8 mouse cellular contexts compared by ENCODE assay signal in the genomic region with DNA sequence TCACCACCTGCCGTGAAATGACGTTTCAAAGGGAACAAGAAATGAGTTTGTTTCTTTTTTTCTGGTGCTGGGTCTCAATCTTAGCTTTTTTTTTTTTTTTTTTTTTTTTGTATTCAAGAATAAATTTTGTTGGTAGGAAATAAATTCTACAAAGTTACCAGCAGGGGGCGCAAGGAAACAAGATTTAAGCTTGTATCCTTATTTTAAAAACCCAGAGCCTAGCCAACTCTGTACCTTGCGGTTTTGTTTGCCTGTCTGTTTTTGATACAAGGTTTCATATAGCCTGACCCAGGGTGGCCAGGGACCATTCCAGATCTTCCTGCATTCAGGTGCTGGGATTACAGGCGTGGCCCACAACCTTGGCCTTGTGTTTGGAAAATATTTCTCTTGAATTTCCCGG. TPM values are rescaled to one million over a fixed set of nuclear protein-coding genes. Genes with fewer than 3 reads are reported as not detected.
DNase-seq lines count a peak whose midpoint lies in the region; ATAC-seq lines count a peak whose summit lies in the region.

No protein-coding gene starts in this region.

- no peak overlapping the region for H3K27ac ChIP-seq in hindbrain, embryonic 11.5 days (ENCODE audit: low read depth, low read length)
- no peak overlapping the region for H3K27ac ChIP-seq in hindbrain, embryonic 12.5 days
- no peak overlapping the region for H3K27ac ChIP-seq in neural tube, embryonic 11.5 days (ENCODE audit: low read depth, low read length)

- H3K36me3 ChIP-seq in hindbrain, embryonic 11.5 days (ENCODE audit: control insufficient read depth, insufficient read depth, low read length), result no peaks in the 10 kb centered on the region
- no peaks in the 10 kb centered on the region for H3K36me3 ChIP-seq in hindbrain, embryonic 12.5 days
- H3K36me3 ChIP-seq in neural tube, embryonic 11.5 days (ENCODE audit: control insufficient read depth, insufficient read depth, low read length), result no peaks in the 10 kb centered on the region

- peak; percentile 87 for DNase-seq in hindbrain, embryonic 11.5 days (ENCODE audit: low spot score)
- peak; percentile 86 for DNase-seq in CD4-positive helper T cell, adult 2 months (ENCODE audit: low read depth, low spot score)
- peak; percentile 95 for DNase-seq in adipocyte (ENCODE audit: low spot score)
- DNase-seq in embryo, embryonic 11.5 days (ENCODE audit: low read depth, low spot score), result peak; percentile 76
- DNase-seq in left cerebral cortex, postnatal 25 days (ENCODE audit: low spot score in 2 of 2), result peak; percentile 59 to 76
- DNase-seq in neural tube, embryonic 11.5 days (ENCODE audit: low spot score), result peak; percentile 76
- DNase-seq in yolk sac, embryonic 10.5 days (ENCODE audit: low spot score), result peak; percentile 45

- no peak overlapping the region for H3K4me3 ChIP-seq in hindbrain, embryonic 11.5 days (ENCODE audit: low read depth, low read length)
- no peak overlapping the region for H3K4me3 ChIP-seq in hindbrain, embryonic 12.5 days
- H3K4me3 ChIP-seq in neural tube, embryonic 11.5 days (ENCODE audit: low read depth, low read length), result no peak overlapping the region

- no peaks in the 10 kb centered on the region for H3K27me3 ChIP-seq in hindbrain, embryonic 11.5 days (ENCODE audit: control insufficient read depth, insufficient read depth, low read length)
- H3K27me3 ChIP-seq in hindbrain, embryonic 12.5 days, result no peaks in the 10 kb centered on the region
- no peaks in the 10 kb centered on the region for H3K27me3 ChIP-seq in neural tube, embryonic 11.5 days (ENCODE audit: control insufficient read depth, insufficient read depth, low read length)

- WGBS in hindbrain, embryonic 11.5 days, result 37% methylated on average over 6 of the region's 6 CpGs
- 35% methylated on average over 6 of the region's 6 CpGs for WGBS in hindbrain, embryonic 12.5 days
- WGBS in neural tube, embryonic 11.5 days, result 37% methylated on average over 6 of the region's 6 CpGs

- intact Hi-C loops in left cerebral cortex, postnatal 25 days (cut with DNase I), result loop anchor here (1.0 to 5.0 kb wide), 3 partner anchors 51 to 107 kb away; partner anchors contain the start of gene Rhof

- no peak overlapping the region for H3K4me2 ChIP-seq in hindbrain, embryonic 11.5 days (replicated peaks; ENCODE audit: low read depth, low read length)
- H3K4me2 ChIP-seq in hindbrain, embryonic 12.5 days (replicated peaks), result no peak overlapping the region
- H3K4me2 ChIP-seq in neural tube, embryonic 11.5 days (ENCODE audit: low read depth), result no peak overlapping the region

- H3K9ac ChIP-seq in hindbrain, embryonic 11.5 days (ENCODE audit: low read depth, low read length), result no peak overlapping the region
- H3K9ac ChIP-seq in hindbrain, embryonic 12.5 days, result no peak overlapping the region
- no peak overlapping the region for H3K9ac ChIP-seq in neural tube, embryonic 11.5 days (ENCODE audit: low read length)

- H3K4me1 ChIP-seq in hindbrain, embryonic 11.5 days (replicated peaks; ENCODE audit: control insufficient read depth, insufficient read depth, low read length), result no peaks in the 10 kb centered on the region
- H3K4me1 ChIP-seq in hindbrain, embryonic 12.5 days, result no peaks in the 10 kb centered on the region
- no peaks in the 10 kb centered on the region for H3K4me1 ChIP-seq in neural tube, embryonic 11.5 days (ENCODE audit: control insufficient read depth, insufficient read depth, low read length)

- ATAC-seq in hindbrain, embryonic 11.5 days (ENCODE audit: low FRiP score), result no peak
- no peak for ATAC-seq in hindbrain, embryonic 12.5 days (ENCODE audit: low FRiP score)
- ATAC-seq in neural tube, embryonic 11.5 days (ENCODE audit: insufficient read depth, low FRiP score, low TSS enrichment), result no peak

- no peaks in the 10 kb centered on the region for H3K9me3 ChIP-seq in hindbrain, embryonic 11.5 days (ENCODE audit: control insufficient read depth, low read length)
- H3K9me3 ChIP-seq in hindbrain, embryonic 12.5 days (replicated peaks), result no peaks in the 10 kb centered on the region
- H3K9me3 ChIP-seq in neural tube, embryonic 11.5 days (ENCODE audit: control insufficient read depth, low read length), result no peaks in the 10 kb centered on the region

RNA-seq across cellular contexts. Expression of gene Tmem120b, which starts 4.0 kb away (rescaled TPM):
- 7.8 and 9.0 TPM in 2 replicates for polyA plus RNA-seq in hindbrain, embryonic 11.5 days (2014; fragmentation: Nextera tagmentation; extraction: Ambion mirVana)
- 14.3 and 17.8 TPM in 2 replicates for polyA plus RNA-seq in hindbrain, embryonic 12.5 days (2016; fragmentation: Nextera tagmentation; extraction: Ambion mirVana)
- total RNA-seq in left cerebral cortex, postnatal 25 days (2021), result 10 to 100 TPM; 14.3 to 17.1 TPM
- polyA plus RNA-seq in neural tube, embryonic 11.5 days (2014; fragmentation: Nextera tagmentation; extraction: Ambion mirVana), result 9.0 and 9.9 TPM in 2 replicates

RNA-seq across cellular contexts. Expression of gene Morn3, which starts 17.4 kb away (rescaled TPM):
- 0.77 and 1.0 TPM in 2 replicates for polyA plus RNA-seq in hindbrain, embryonic 11.5 days (2014; fragmentation: Nextera tagmentation; extraction: Ambion mirVana)
- polyA plus RNA-seq in hindbrain, embryonic 12.5 days (2016; fragmentation: Nextera tagmentation; extraction: Ambion mirVana), result 0.35 and 0.73 TPM in 2 replicates
- under 1 TPM in 1 of 2 experiments, not detected in 1; 0.73 TPM for total RNA-seq in left cerebral cortex, postnatal 25 days (2021)
- not detected in 2 replicates for polyA plus RNA-seq in neural tube, embryonic 11.5 days (2014; fragmentation: Nextera tagmentation; extraction: Ambion mirVana)

RNA-seq across cellular contexts. Expression of gene Orai1, which starts 49.3 kb away (rescaled TPM):
- polyA plus RNA-seq in hindbrain, embryonic 11.5 days (2014; fragmentation: Nextera tagmentation; extraction: Ambion mirVana), result 10.1 and 12.7 TPM in 2 replicates
- polyA plus RNA-seq in hindbrain, embryonic 12.5 days (2016; fragmentation: Nextera tagmentation; extraction: Ambion mirVana), result 13.5 and 13.6 TPM in 2 replicates
- 10 to 100 TPM in 1 of 2 experiments, 1 to 10 TPM in 1; 8.3 to 10.3 TPM for total RNA-seq in left cerebral cortex, postnatal 25 days (2021)
- 8.5 and 8.7 TPM in 2 replicates for polyA plus RNA-seq in neural tube, embryonic 11.5 days (2014; fragmentation: Nextera tagmentation; extraction: Ambion mirVana)

Comparison
In these comparisons a context has a peak if more than half of its experiments do, and no peak if none do; other contexts are left out.
1. DNase-seq: peak in every context shown above with its lines; median percentile 95 in adipocyte; 87 in hindbrain, embryonic 11.5 days; 86 in CD4-positive helper T cell, adult 2 months; 76 in embryo, embryonic 11.5 days; 76 in neural tube, embryonic 11.5 days; 68 in left cerebral cortex, postnatal 25 days; 45 in yolk sac, embryonic 10.5 days.